Mouse (Mus musculus): Measurements from ENCODE around the gene Tmem163.

GRCm38 (mm10) chr1:127587071-127587470 is 92.3 kb downstream of the Tmem163 start:
- TF ChIP-seq CTCF (conservative IDR thresholded peaks at IDR 0.05; ENCODE audit: insufficient read depth, insufficient read length, low read depth, low read length) (no peak), POLR2A (IDR thresholded peaks at IDR 0.05; ENCODE audit: low read depth, low read length) (no peak)
